10 mouse cellular contexts compared by ENCODE assay signal in genomic region chr4:70058831-70059544, GRCm38 (mm10).
DNase-seq lines count a peak whose midpoint lies in the region; ATAC-seq and TF ChIP-seq lines count a peak whose summit lies in the region.
"Had no signal": no experiment of that assay in that cellular context is flagged by ENCODE, and none has a peak within 500 bp of the region (broad histone marks: within the 10 kb centered on the region; RNA-seq: fewer than 3 reads in every experiment).

No protein-coding gene starts in this region.

- H3K4me1 ChIP-seq in hindbrain, postnatal 0 days (ENCODE audit: insufficient read depth, low read length), result no peaks in the 10 kb centered on the region
- H3K4me1 ChIP-seq: megakaryocyte, embryonic 14.5 days had no signal

- H3K4me3 ChIP-seq in hindbrain, postnatal 0 days (ENCODE audit: low read length), result no peak overlapping the region
- H3K4me3 ChIP-seq: megakaryocyte, embryonic 14.5 days had no signal

- DNase-seq in brain, embryonic 18.5 days (ENCODE audit: low read depth, low spot score), result peak; percentile 61
- DNase-seq in cerebellum, postnatal 36 days, result peak; percentile 56 to 72
- DNase-seq in hindbrain, postnatal 0 days (ENCODE audit: low spot score), result peak; percentile 53
- peak; percentile 60 to 74 for DNase-seq in left cerebral cortex, postnatal 14 days (ENCODE audit: low spot score in 2 of 2)
- DNase-seq in lung, postnatal 10 days, result no peak
- no peak for DNase-seq in adrenal gland, postnatal 10 days
- no peak for DNase-seq in adrenal gland, postnatal 36 days
- no peak for DNase-seq in gastrocnemius, postnatal 10 days
- DNase-seq: gastrocnemius, postnatal 14 days had no signal

- H3K9ac ChIP-seq in hindbrain, postnatal 0 days (replicated peaks; ENCODE audit: low read length), result no peak overlapping the region

- ATAC-seq in hindbrain, postnatal 0 days, result peak; percentile 85

- no peaks in the 10 kb centered on the region for H3K36me3 ChIP-seq in hindbrain, postnatal 0 days (ENCODE audit: insufficient read depth, low read length)

- no peak overlapping the region for H3K27ac ChIP-seq in hindbrain, postnatal 0 days

- TF ChIP-seq CTCF in hindbrain, postnatal 0 days (IDR thresholded peaks at IDR 0.05; ENCODE audit: low read depth), result no peak

- H3K9me3 ChIP-seq in hindbrain, postnatal 0 days (ENCODE audit: low read length), result no peaks in the 10 kb centered on the region
- H3K9me3 ChIP-seq: megakaryocyte, embryonic 14.5 days had no signal

- intact Hi-C loops in left cerebral cortex, postnatal 14 days (cut with DNase I), result no loop called here

- H3K27me3 ChIP-seq in hindbrain, postnatal 0 days (ENCODE audit: insufficient read depth, low read length), result no peaks in the 10 kb centered on the region
- H3K27me3 ChIP-seq: megakaryocyte, embryonic 14.5 days had no signal

- 66% methylated on average over 12 of the region's 12 CpGs for WGBS in hindbrain, postnatal 0 days

- H3K4me2 ChIP-seq in hindbrain, postnatal 0 days (ENCODE audit: low read depth, low read length), result no peak overlapping the region

Comparison
In these comparisons a context has a peak if more than half of its experiments do, and no peak if none do; other contexts are left out.
1. DNase-seq: peak in brain, embryonic 18.5 days (single experiment), cerebellum, postnatal 36 days (2 of 2), hindbrain, postnatal 0 days (single experiment) and left cerebral cortex, postnatal 14 days (2 of 2); none in lung, postnatal 10 days (single experiment), adrenal gland, postnatal 10 days (single experiment), adrenal gland, postnatal 36 days (0 of 2) and gastrocnemius, postnatal 10 days (single experiment).